Mouse (Mus musculus) CH12.LX (cell line): ENCODE data around the gene Myo19. TPM values are rescaled to one million over a fixed set of nuclear protein-coding genes. Genes with fewer than 3 reads are reported as not detected.

ENCODE experiments used
- DNase-seq: peaks from one replicate; pipeline ENCODE4 v3.0.0-alpha.2; 2013; ENCODE audit errors: extremely low read depth
- H3K27ac ChIP-seq: 2 replicates; pipeline ENCODE4 v1.5.1; 2012; ENCODE audit warnings: low read depth, mild to moderate bottlenecking, control low read depth, moderate library complexity; ENCODE audit not compliant: insufficient read depth
- H3K27me3 ChIP-seq: replicated peaks from 2 replicates; pipeline ENCODE3; 2012; ENCODE audit warnings: inconsistent platforms
- H3K36me3 ChIP-seq, 2 experiments: replicated peaks in 1 of 2; 2 replicates each; pipeline versions ENCODE3 to v1.6.1; 2012; ENCODE audit warnings: inconsistent platforms in 1 of 2, low read length in 1 of 2, mild to moderate bottlenecking in 1 of 2, mixed read lengths in 1 of 2, moderate library complexity in 1 of 2; ENCODE audit not compliant: control insufficient read depth in 1 of 2, insufficient read depth in 1 of 2
- H3K4me1 ChIP-seq, 2 experiments: 2 replicates each; pipeline ENCODE4 v1.6.1; 2012; ENCODE audit warnings: inconsistent platforms in 1 of 2, moderate library complexity in 1 of 2; ENCODE audit not compliant: insufficient read depth in 2 of 2, control insufficient read depth in 1 of 2
- H3K4me2 ChIP-seq: 2 replicates; pipeline ENCODE4 v1.6.1; 2012; ENCODE audit warnings: low read depth, mild to moderate bottlenecking, control low read depth; ENCODE audit not compliant: poor library complexity, insufficient read depth, severe bottlenecking
- H3K4me3 ChIP-seq, 3 experiments: fragments of 150-350 bp in 1 of 3; sonication (generic) in 1 of 3; replicated peaks in 1 of 3; 2 replicates each; pipeline versions ENCODE3 to v1.5.1; 2011 to 2012; ENCODE audit warnings: low read depth in 2 of 3, low read length in 2 of 3, mild to moderate bottlenecking in 2 of 3, moderate library complexity in 2 of 3, control low read depth in 1 of 3, improper control_type of control experiment in 1 of 3, inconsistent platforms in 1 of 3, mixed read lengths in 1 of 3; ENCODE audit not compliant: poor library complexity in 1 of 3
- H3K79me2 ChIP-seq: replicated peaks from 2 replicates; pipeline ENCODE4 v1.6.1; 2012; ENCODE audit warnings: mild to moderate bottlenecking, moderate library complexity; ENCODE audit not compliant: control insufficient read depth, poor library complexity, insufficient read depth, severe bottlenecking; ENCODE audit errors: extremely low read depth
- H3K9ac ChIP-seq: 2 replicates; pipeline ENCODE4 v1.6.1; 2012; ENCODE audit warnings: low read depth, mild to moderate bottlenecking, control low read depth, moderate library complexity; ENCODE audit not compliant: insufficient read depth
- H3K9me3 ChIP-seq: replicated peaks from 2 replicates; pipeline ENCODE3; 2012; ENCODE audit warnings: low read length, inconsistent platforms, mixed read lengths
- BHLHE40 ChIP-seq: IDR thresholded peaks from 2 replicates; pipeline ENCODE4 v1.6.1; 2011; ENCODE audit warnings: mild to moderate bottlenecking, low read depth, low read length, improper control_type of control experiment
- CHD2 ChIP-seq: IDR thresholded peaks from 2 replicates; pipeline ENCODE4 v1.6.1; 2011; ENCODE audit warnings: low read length, improper control_type of control experiment
- CTCF ChIP-seq, 2 experiments: IDR thresholded peaks in 1 of 2; conservative IDR thresholded peaks in 1 of 2; 2 replicates each; pipeline ENCODE4 v1.5.1; 2011 to 2012; ENCODE audit warnings: low read depth in 2 of 2, low read length in 2 of 2, improper control_type of control experiment in 1 of 2, inconsistent platforms in 1 of 2, mild to moderate bottlenecking in 1 of 2, moderate library complexity in 1 of 2
- ELF1 ChIP-seq: IDR thresholded peaks from 2 replicates; pipeline ENCODE4 v1.6.1; 2014; ENCODE audit warnings: low read depth, mild to moderate bottlenecking, inconsistent platforms, low read length, improper control_type of control experiment
- EP300 ChIP-seq: IDR thresholded peaks from 2 replicates; pipeline ENCODE4 v1.6.1; 2011; ENCODE audit warnings: low read length, improper control_type of control experiment
- ETS1 ChIP-seq: conservative IDR thresholded peaks from 2 replicates; pipeline ENCODE4 v1.6.1; 2012; ENCODE audit warnings: low read depth, mild to moderate bottlenecking, inconsistent platforms, low read length, improper control_type of control experiment, moderate library complexity
- GABPA ChIP-seq: IDR thresholded peaks from 2 replicates; pipeline ENCODE4 v1.6.1; 2012; ENCODE audit warnings: low read depth, low read length, improper control_type of control experiment, inconsistent platforms; ENCODE audit not compliant: insufficient replicate concordance
- HCFC1 ChIP-seq: IDR thresholded peaks from 2 replicates; pipeline ENCODE4 v1.6.1; 2012; ENCODE audit warnings: low read depth, mild to moderate bottlenecking, inconsistent platforms, low read length, improper control_type of control experiment
- IRF4 ChIP-seq: IDR thresholded peaks from 2 replicates; pipeline ENCODE4 v1.6.1; 2014; ENCODE audit warnings: low read depth, mild to moderate bottlenecking, inconsistent platforms, low read length, improper control_type of control experiment
- JUN ChIP-seq: IDR thresholded peaks from 2 replicates; pipeline ENCODE4 v1.6.1; 2011; ENCODE audit warnings: low read depth, mild to moderate bottlenecking, low read length, improper control_type of control experiment, moderate library complexity; ENCODE audit not compliant: insufficient read depth
- MAZ ChIP-seq: IDR thresholded peaks from 2 replicates; pipeline ENCODE4 v1.6.1; 2012; ENCODE audit warnings: low read depth, mild to moderate bottlenecking, inconsistent platforms, low read length, improper control_type of control experiment, moderate library complexity
- NELFE ChIP-seq: IDR thresholded peaks from 2 replicates; pipeline ENCODE4 v1.6.1; 2011; ENCODE audit warnings: low read depth, low read length, improper control_type of control experiment
- NRF1 ChIP-seq: IDR thresholded peaks from 2 replicates; pipeline ENCODE4 v1.6.1; 2014; ENCODE audit warnings: low read depth, mild to moderate bottlenecking, inconsistent platforms, low read length, improper control_type of control experiment, moderate library complexity
- PAX5 ChIP-seq: IDR thresholded peaks from 2 replicates; pipeline ENCODE4 v1.6.1; 2012; ENCODE audit warnings: low read length, inconsistent platforms, mixed read lengths
- POLR2A ChIP-seq: IDR thresholded peaks from 2 replicates; pipeline ENCODE4 v1.6.1; 2011; ENCODE audit warnings: low read depth, mild to moderate bottlenecking, improper control_type of control experiment, low read length
- RAD21 ChIP-seq: IDR thresholded peaks from 2 replicates; pipeline ENCODE4 v1.6.1; 2011; ENCODE audit warnings: low read depth, mild to moderate bottlenecking, low read length, improper control_type of control experiment, moderate library complexity
- SIN3A ChIP-seq: IDR thresholded peaks from 2 replicates; pipeline ENCODE4 v1.6.1; 2012; ENCODE audit warnings: low read length, improper control_type of control experiment, inconsistent platforms
- SMC3 ChIP-seq: IDR thresholded peaks from 2 replicates; pipeline ENCODE4 v1.6.1; 2011; ENCODE audit warnings: low read depth, low read length, improper control_type of control experiment
- TBP ChIP-seq: conservative IDR thresholded peaks from 2 replicates; pipeline ENCODE4 v1.6.1; 2011; ENCODE audit warnings: low read depth, low read length, improper control_type of control experiment
- UBTF ChIP-seq: IDR thresholded peaks from 2 replicates; pipeline ENCODE4 v1.6.1; 2012; ENCODE audit warnings: low read depth, mild to moderate bottlenecking, inconsistent platforms, low read length, improper control_type of control experiment, moderate library complexity
- USF1 ChIP-seq: IDR thresholded peaks from 2 replicates; pipeline ENCODE4 v1.6.1; 2014; ENCODE audit warnings: low read depth, mild to moderate bottlenecking, inconsistent platforms, low read length, improper control_type of control experiment
- ZC3H11A ChIP-seq: IDR thresholded peaks from 2 replicates; pipeline ENCODE4 v1.6.1; 2012; ENCODE audit warnings: low read depth, mild to moderate bottlenecking, inconsistent platforms, low read length, improper control_type of control experiment
- dilution Hi-C: fragments of 300-500 bp; cut with MboI; formaldehyde crosslinking; loops from 2 replicates; pipeline ENCODE4 v1.14.3; 2020; ENCODE audit warnings: low sequenced_read_pairs; ENCODE audit not compliant: extremely low pct_unique_long_range_greater_than_20kb, extremely low pct_ligation_motif_present
- in situ Hi-C: fragments of 300-500 bp; cut with MboI; formaldehyde crosslinking; loops from 3 replicates; pipeline ENCODE4 v1.14.3; 2019; ENCODE audit warnings: low sequenced_read_pairs, low pct_ligation_motif_present, low pct_unique_long_range_greater_than_20kb, mixed read lengths
- polyA plus RNA-seq: library from polyadenylated mRNA; unstranded; fragments of >175 nt; gene quantifications from 2 replicates; pipeline ENCODE4 v1.2.1, GENCODE M21; 2012; ENCODE audit warnings: low read depth; ENCODE audit not compliant: insufficient read length
- total RNA-seq, 2 experiments: library from RNA; depleted of rRNA; stranded (reverse); fragments of 300-350 nt in 1 of 2; fragments of >200 nt in 1 of 2; gene quantifications; 2 replicates each; pipeline ENCODE4 v1.2.3; 2012 to 2014

The Myo19 gene
- total and polyA plus RNA-seq, 3 experiments, result 8.0 to 27.1 (median 9.1) TPM

DNA sequence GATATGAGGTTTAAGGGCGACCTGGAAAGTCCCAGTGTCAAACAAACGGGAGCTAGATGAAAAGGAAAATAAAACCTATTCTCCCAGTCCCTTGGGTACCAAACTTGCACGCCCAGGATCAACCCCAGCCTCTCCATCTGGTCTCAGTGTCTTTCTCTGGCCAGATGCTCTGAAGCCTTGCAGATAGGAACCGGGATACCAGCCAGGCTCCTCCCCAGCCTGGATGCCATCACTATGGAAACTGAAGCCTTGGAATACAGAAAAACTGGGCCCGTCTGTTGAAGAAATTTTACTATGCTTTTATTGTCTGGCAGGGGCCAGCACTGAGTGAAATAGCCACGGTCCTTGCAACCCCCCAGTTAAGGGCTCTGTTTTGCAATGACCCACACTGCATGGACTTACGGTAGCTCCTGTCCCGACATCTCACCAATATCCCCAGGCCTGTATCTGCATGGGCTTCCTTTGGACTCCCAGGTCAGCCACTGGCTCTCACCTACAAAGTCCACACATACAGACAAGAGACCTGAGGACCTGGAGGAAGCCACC, 59.6 kb downstream of the Myo19 start:
- H3K27me3 ChIP-seq, result peaks cover 68% of the 10 kb centered on the region
- dilution Hi-C loops, result no loop called here

GRCm38 (mm10) chr11:84940140-84940539, 60.2 kb downstream of the Myo19 start:
- H3K36me3 ChIP-seq, result no peaks in the 10 kb centered on the region
- in situ Hi-C loops (no loop called here), dilution Hi-C loops (no loop called here)
- no peak overlapping the region for H3K4me2 ChIP-seq
- peaks cover 68% of the 10 kb centered on the region for H3K27me3 ChIP-seq
- no peaks in the 10 kb centered on the region for H3K79me2 ChIP-seq
- H3K9me3 ChIP-seq, result no peaks in the 10 kb centered on the region
- H3K4me3 ChIP-seq, result no peak overlapping the region
- DNase-seq, result no peak
- H3K27ac ChIP-seq, result no peak overlapping the region
- no peaks in the 10 kb centered on the region for H3K4me1 ChIP-seq
- TF ChIP-seq HCFC1 (no peak), JUN (no peak)
- no peak overlapping the region for H3K9ac ChIP-seq

More for the DNA sequence above, 59.6 kb downstream of the Myo19 start:
- Histone ChIP-seq H3K9ac (no peak overlapping the region), H3K4me2 (no peak overlapping the region), H3K79me2 (no peaks in the 10 kb centered on the region), H3K4me1 (no peaks in the 10 kb centered on the region), H3K36me3 (no peaks in the 10 kb centered on the region), H3K4me3 (no peak overlapping the region), H3K27ac (no peak overlapping the region), H3K9me3 (no peaks in the 10 kb centered on the region)
- in situ Hi-C loops, result no loop called here
- no peak for DNase-seq
- no peak for TF ChIP-seq USF1
- TF ChIP-seq MAZ, result no peak
- no peak for TF ChIP-seq GABPA
- TF ChIP-seq ZC3H11A, result no peak
- TF ChIP-seq RAD21, result no peak
- no peak for TF ChIP-seq CHD2
- TF ChIP-seq NRF1, result no peak
- TF ChIP-seq SIN3A, result no peak
- TF ChIP-seq PAX5, result no peak
- no peak for TF ChIP-seq IRF4
- no peak for TF ChIP-seq NELFE
- TF ChIP-seq BHLHE40, result no peak
- no peak for TF ChIP-seq POLR2A
- no peak for TF ChIP-seq CTCF (conservative IDR thresholded peaks at IDR 0.05 in 1 of 2, IDR thresholded peaks at IDR 0.05 in 1 of 2; ENCODE audit: low read depth in 2 of 2, low read length in 2 of 2)
- TF ChIP-seq EP300, result no peak
- TF ChIP-seq ETS1, result no peak
- TF ChIP-seq TBP, result no peak
- no peak for TF ChIP-seq SMC3
- TF ChIP-seq ELF1, result no peak
- TF ChIP-seq UBTF, result no peak
